Mouse (Mus musculus) hindbrain, embryonic 14.5 days (tissue): Measurements from ENCODE around the gene Ubap1. TPM values are rescaled to one million over a fixed set of nuclear protein-coding genes. Genes with fewer than 3 reads are reported as not detected.

Experiments
- ATAC-seq: fragments of 200-750 bp; cut with Nextera tagmentation; 2 replicates; pipeline ENCODE4 v1.8.0; 2017; ENCODE audit warnings: moderate number of reproducible peaks, mild to moderate bottlenecking, moderate TSS enrichment, moderate library complexity; ENCODE audit not compliant: low FRiP score
- DNase-seq: peaks from one replicate; pipeline ENCODE4 v3.0.0-alpha.2; 2015; ENCODE audit warnings: low spot score
- H3K27ac ChIP-seq: fragments of 300-500 bp; sonication (generic); 2 replicates; pipeline ENCODE4 v1.5.1; 2014; ENCODE audit warnings: mild to moderate bottlenecking, moderate library complexity
- H3K27me3 ChIP-seq: fragments of 300-500 bp; sonication (generic); 2 replicates; pipeline ENCODE4 v1.6.1; 2014; ENCODE audit warnings: mild to moderate bottlenecking, low read length, mixed read lengths; ENCODE audit not compliant: control insufficient read depth, insufficient read depth
- H3K36me3 ChIP-seq: fragments of 300-500 bp; sonication (generic); replicated peaks from 2 replicates; pipeline ENCODE4 v1.6.1; 2014; ENCODE audit not compliant: control insufficient read depth, insufficient read depth
- H3K4me1 ChIP-seq: fragments of 300-500 bp; sonication (generic); replicated peaks from 2 replicates; pipeline ENCODE4 v1.6.1; 2014; ENCODE audit warnings: antibody characterized with exemption, low read length, mixed read lengths; ENCODE audit not compliant: control insufficient read depth, insufficient read depth
- H3K4me2 ChIP-seq: fragments of 300-500 bp; sonication (generic); replicated peaks from 2 replicates; pipeline ENCODE4 v1.6.1; 2014; ENCODE audit warnings: mild to moderate bottlenecking, moderate library complexity
- H3K4me3 ChIP-seq: fragments of 300-500 bp; sonication (generic); replicated peaks from 2 replicates; pipeline ENCODE4 v1.5.1; 2014; ENCODE audit warnings: mild to moderate bottlenecking, low read length
- H3K9ac ChIP-seq: fragments of 300-500 bp; sonication (generic); 2 replicates; pipeline ENCODE4 v1.6.1; 2014
- H3K9me3 ChIP-seq: fragments of 300-500 bp; sonication (generic); 2 replicates; pipeline ENCODE4 v1.6.1; 2016; ENCODE audit warnings: low read length; ENCODE audit not compliant: control insufficient read depth
- WGBS: fragments of 180-500 bp; shearing (Covaris S2); extraction: QIAGEN DNeasy Blood & Tissue Kit; methylation state at CpG from one replicate; pipeline ENCODE4 v1.1.7; 2014; 5-methylcytosine and 5-hydroxymethylcytosine counted together
- polyA plus RNA-seq: library from polyadenylated mRNA; unstranded; fragments of >200 nt; fragmentation: Nextera tagmentation; extraction: Ambion mirVana; gene quantifications from 2 replicates; pipeline ENCODE4 v1.2.1, GENCODE M21; 2014

The Ubap1 gene
- polyA plus RNA-seq, 1 experiment from 2014 or later = 68.7 TPM

DNA sequence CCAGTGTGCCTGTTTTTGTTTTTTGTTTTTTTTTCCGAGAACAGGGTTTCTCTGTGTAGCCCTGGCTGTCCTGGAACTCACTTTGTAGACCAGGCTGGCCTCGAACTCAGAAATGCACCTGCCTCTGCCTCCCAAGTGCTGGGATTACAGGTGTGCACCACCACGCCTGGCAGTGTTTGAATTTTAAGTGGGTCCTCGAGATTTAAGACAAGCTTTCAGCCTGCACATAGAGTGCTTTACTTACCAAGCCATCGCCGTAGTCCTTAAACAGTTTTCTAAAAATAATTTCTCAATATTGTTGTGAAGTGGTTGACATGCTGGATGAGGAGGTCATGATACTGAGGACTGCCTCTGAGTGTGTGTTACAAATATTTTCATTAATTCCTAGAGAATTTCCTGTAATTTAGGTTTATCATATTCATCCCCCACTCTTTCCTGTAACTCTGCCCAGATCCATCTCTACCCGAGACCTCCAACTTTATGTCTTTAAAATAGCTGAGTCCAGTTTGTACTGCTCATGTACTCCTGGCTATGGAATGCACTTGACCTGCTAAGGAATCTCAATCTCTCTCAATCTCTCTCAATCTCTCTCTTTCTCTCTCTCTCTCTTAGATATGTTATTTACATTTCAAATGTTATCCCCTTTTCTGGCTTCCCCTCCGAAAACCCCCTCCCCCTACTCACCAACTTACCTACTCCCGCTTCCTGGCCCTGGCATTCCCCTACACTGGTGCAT lies 21.1 kb downstream of the Ubap1 start:
- H3K27me3 ChIP-seq = no peaks in the 10 kb centered on the region
- peaks cover 49% of the 10 kb centered on the region for H3K36me3 ChIP-seq
- DNase-seq (no peak), ATAC-seq (no peak)
- H3K4me1 ChIP-seq = no peaks in the 10 kb centered on the region
- no peak overlapping the region for H3K4me3 ChIP-seq
- no peak overlapping the region for H3K27ac ChIP-seq
- no peak overlapping the region for H3K4me2 ChIP-seq
- H3K9me3 ChIP-seq = no peaks in the 10 kb centered on the region
- 97% methylated on average over 9 of the region's 9 CpGs for WGBS
- no peak overlapping the region for H3K9ac ChIP-seq

DNA sequence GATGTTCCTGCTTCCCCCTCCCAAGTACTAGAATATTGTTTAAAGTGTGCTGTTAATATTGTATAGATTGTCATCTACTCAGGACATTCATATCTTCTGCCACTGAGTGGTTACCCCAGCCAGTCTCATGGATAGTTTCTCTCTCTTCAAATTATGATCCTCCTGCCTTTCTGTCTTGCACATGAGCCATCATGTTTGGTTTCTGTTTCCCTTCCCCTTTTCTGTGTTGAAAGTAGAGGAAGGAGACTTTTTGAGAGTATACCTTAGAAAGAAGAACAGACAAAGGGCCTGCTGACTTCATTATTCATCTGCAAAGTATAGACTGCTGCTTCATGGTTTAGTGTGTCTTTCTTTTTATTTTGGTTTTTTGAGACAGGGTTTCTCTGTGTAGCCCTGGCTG lies 28.8 kb downstream of the Ubap1 start:
- ATAC-seq (no peak), DNase-seq (no peak)
- Histone ChIP-seq H3K4me2 (no peak overlapping the region), H3K36me3 (peaks cover 69% of the 10 kb centered on the region), H3K4me1 (no peaks in the 10 kb centered on the region), H3K9me3 (no peaks in the 10 kb centered on the region), H3K27me3 (no peaks in the 10 kb centered on the region), H3K4me3 (no peak overlapping the region), H3K27ac (no peak overlapping the region), H3K9ac (no peak overlapping the region)

DNA sequence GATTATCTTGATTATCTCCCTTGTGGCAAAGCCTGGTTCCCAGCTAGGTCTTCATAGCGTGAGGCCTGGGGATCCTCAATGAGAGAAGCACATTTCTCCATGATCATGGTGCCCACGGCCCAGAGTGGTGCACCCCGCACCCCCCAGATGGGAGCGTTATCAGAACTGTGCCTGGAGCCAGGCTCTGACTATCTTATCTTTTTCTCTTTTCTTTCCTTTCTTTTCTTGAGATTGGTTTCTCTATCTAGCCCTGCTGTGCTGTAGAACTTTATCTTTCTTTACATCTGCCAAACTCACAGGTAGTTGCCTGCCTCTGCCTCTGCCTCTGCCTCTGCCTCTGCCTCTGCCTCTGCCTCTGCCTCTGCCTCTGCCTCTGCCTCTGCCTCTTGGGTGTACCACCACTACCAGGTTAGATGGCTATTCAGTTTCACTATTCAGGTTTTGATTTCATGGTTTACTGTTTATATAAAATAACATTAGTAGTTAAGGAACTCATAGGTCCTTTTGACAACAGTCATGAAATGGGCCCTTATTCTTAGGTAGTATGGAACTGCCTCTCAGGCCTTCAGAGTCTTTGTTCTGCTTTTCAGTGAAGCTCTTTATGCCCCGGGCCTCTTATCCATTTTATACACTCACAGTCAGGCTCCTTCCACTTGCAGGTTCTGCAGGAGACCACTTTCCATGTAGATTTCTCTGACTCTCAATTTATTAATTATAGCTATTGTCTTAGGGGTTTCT lies 32.6 kb downstream of the Ubap1 start:
- Histone ChIP-seq H3K36me3 (peaks cover 57% of the 10 kb centered on the region), H3K9me3 (no peaks in the 10 kb centered on the region), H3K27me3 (no peaks in the 10 kb centered on the region), H3K4me1 (no peaks in the 10 kb centered on the region), H3K9ac (no peak overlapping the region), H3K27ac (no peak overlapping the region), H3K4me3 (no peak overlapping the region), H3K4me2 (no peak overlapping the region)
- no peak for DNase-seq
- 90% methylated on average over 5 of the region's 5 CpGs for WGBS
- ATAC-seq = no peak

DNA sequence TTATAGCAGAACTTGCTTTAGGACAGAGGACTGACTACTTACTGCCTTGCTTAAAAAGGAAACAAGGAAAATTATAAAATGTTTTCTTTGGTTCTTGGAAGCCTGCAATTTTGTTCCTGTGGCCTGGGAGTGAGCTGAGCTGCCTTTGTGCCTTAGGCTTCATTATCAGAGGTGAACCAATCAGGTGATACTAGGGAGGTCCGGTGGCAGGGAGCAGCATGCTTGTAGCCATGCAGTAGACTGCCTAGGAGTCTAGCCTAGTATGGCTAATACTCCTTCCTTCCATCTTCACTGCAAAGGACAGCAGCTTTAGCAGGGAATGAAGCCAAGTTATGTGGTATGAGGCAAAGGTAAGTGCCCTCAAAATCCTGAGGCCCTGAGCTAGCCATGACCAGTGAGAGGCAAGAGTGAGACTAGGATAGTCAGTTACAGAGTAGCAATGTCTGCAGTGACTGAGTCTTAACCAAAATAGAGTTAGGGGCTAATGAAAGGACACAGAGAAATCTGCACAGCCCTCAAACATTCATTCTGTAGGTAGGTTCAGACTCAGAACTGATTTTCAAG lies 37.7 kb downstream of the Ubap1 start:
- Histone ChIP-seq H3K4me2 (no peak overlapping the region), H3K9ac (no peak overlapping the region), H3K36me3 (peaks cover 51% of the 10 kb centered on the region), H3K4me3 (no peak overlapping the region), H3K4me1 (no peaks in the 10 kb centered on the region), H3K27ac (no peak overlapping the region), H3K9me3 (no peaks in the 10 kb centered on the region), H3K27me3 (no peaks in the 10 kb centered on the region)
- ATAC-seq (no peak), DNase-seq (no peak)
- 85% methylated on average over 1 of the region's 1 CpGs for WGBS

DNA sequence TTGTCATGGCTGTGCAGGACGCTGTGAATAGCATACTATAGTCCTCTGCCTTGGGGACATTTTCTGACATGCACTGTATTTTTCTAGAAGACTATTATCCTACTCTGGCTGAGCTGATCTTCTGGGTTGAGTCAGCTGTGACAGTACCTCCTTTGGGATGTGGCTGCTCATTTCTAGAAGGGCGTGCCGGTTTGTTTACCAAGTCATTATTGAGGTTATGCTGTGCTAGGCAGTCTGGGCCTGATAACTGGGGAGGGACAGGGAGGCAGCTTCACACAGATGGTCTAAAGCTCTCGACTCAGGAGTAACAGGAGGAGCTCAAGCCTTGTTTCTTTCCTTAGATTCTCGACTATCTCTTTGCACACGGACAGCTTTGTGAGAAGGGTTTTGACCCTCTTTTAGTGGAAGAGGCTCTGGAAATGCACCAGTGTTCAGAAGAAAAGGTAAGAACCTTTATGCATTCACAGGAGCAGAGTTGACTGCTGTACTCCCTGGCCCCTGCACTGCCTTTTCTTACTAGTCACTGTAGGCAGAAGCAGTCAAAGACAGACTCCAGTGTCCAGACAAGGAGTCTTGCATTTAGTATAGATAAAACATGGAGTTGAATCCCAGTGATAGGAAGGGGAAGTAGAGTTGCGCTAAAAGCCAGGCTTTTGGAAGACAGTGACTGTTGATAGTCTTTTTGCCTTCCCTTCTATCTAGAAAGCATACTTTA lies 39.1 kb downstream of the Ubap1 start:
- Histone ChIP-seq H3K36me3 (peaks cover 55% of the 10 kb centered on the region), H3K4me3 (no peak overlapping the region), H3K4me2 (no peak overlapping the region), H3K27me3 (no peaks in the 10 kb centered on the region), H3K27ac (no peak overlapping the region), H3K9me3 (no peaks in the 10 kb centered on the region), H3K4me1 (no peaks in the 10 kb centered on the region), H3K9ac (no peak overlapping the region)
- 82% methylated on average over 7 of the region's 7 CpGs for WGBS
- DNase-seq (no peak), ATAC-seq (no peak)

DNA sequence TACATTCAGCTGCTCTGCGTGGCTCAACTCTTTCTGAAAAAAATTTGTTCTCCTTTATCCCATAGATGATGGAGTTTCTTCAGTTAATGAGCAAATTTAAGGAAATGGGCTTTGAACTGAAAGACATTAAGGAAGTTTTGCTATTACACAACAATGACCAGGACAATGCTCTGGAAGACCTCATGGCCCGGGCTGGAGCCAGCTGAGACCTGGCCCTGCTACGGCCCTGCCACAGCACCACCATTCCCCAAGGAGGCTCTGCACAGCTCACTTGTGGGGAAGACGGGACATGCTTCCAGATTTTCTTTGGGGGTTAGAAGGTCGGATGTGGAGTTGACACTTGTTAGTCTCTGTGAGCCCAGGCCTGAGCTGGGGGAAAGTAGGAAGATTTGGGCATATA lies 39.8 kb downstream of the Ubap1 start:
- no peak for DNase-seq
- Histone ChIP-seq H3K36me3 (peaks cover 59% of the 10 kb centered on the region), H3K27ac (no peak overlapping the region), H3K4me2 (no peak overlapping the region), H3K9me3 (no peaks in the 10 kb centered on the region), H3K4me3 (no peak overlapping the region), H3K4me1 (no peaks in the 10 kb centered on the region), H3K27me3 (no peaks in the 10 kb centered on the region), H3K9ac (no peak overlapping the region)
- 84% methylated on average over 5 of the region's 5 CpGs for WGBS
- no peak for ATAC-seq

GRCm38 (mm10) chr4:41389240-41389639 lies 40.4 kb downstream of the Ubap1 start:
- Histone ChIP-seq H3K4me2 (no peak overlapping the region), H3K9me3 (no peaks in the 10 kb centered on the region), H3K4me3 (no peak overlapping the region), H3K4me1 (no peaks in the 10 kb centered on the region), H3K9ac (no peak overlapping the region), H3K36me3 (peaks cover 65% of the 10 kb centered on the region), H3K27me3 (no peaks in the 10 kb centered on the region), H3K27ac (no peak overlapping the region)
- no peak for ATAC-seq
- DNase-seq = no peak
- WGBS = 94% methylated on average over 5 of the region's 5 CpGs

DNA sequence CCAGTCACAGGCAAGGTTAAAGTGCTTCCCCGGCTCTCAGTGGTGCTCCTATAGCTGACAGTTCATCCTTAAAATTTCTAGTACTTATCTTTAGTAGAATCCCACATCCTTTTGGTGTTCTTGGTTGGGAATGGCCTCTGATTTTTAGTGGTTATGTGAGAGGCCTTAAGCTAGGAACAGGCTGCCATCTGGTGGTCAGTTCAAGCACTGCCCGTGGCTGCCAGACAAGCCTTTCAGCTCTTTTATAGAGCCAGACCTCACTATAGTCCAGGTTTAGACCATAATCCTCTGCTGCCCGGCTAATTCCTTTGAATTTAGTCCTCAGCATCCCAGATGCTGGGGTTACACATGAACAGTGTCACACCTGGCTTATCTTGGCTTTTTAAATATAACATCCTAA lies 41.3 kb downstream of the Ubap1 start:
- H3K4me1 ChIP-seq = no peaks in the 10 kb centered on the region
- no peak overlapping the region for H3K4me3 ChIP-seq
- ATAC-seq (peak; percentile 51; the same call in 1 of the 2 replicates), DNase-seq (peak; percentile 93)
- 47% methylated on average over 3 of the region's 3 CpGs for WGBS
- no peak overlapping the region for H3K27ac ChIP-seq
- H3K9me3 ChIP-seq = no peaks in the 10 kb centered on the region
- peaks cover 74% of the 10 kb centered on the region for H3K36me3 ChIP-seq
- no peak overlapping the region for H3K9ac ChIP-seq
- no peaks in the 10 kb centered on the region for H3K27me3 ChIP-seq
- no peak overlapping the region for H3K4me2 ChIP-seq

DNA sequence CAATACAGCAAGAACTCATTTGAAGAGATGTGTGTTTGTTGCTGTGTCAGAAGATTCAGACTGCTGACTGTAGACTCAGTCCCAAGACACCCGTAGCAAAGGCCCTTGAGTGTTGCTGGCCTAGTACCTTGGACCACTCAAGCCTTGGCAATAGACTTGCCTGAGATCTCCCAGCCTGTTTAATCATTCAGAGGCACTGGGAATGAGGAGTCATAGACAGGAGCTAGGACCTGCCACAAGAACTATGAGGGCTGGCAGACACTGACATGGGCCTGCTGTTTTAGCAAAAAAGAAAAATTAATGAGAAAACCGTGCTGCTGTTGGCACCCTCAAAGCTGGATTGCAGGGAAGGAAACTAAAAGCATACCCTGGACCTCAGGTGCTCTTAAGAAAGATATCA lies 42.2 kb downstream of the Ubap1 start:
- Histone ChIP-seq H3K9ac (no peak overlapping the region), H3K27me3 (no peaks in the 10 kb centered on the region), H3K4me3 (no peak overlapping the region), H3K27ac (no peak overlapping the region), H3K36me3 (peaks cover 72% of the 10 kb centered on the region), H3K4me2 (no peak overlapping the region), H3K4me1 (no peaks in the 10 kb centered on the region), H3K9me3 (no peaks in the 10 kb centered on the region)
- ATAC-seq = no peak
- no peak for DNase-seq
- 92% methylated on average over 2 of the region's 2 CpGs for WGBS
